Mouse (Mus musculus) layer of hippocampus, adult 9-11 months (tissue): ENCODE measurements at regions not wholly inside any gene's neighbourhood (a gene's known extent, or its start where the extent isn't known, plus 50 kb on each side); places are given as distances from the start of the nearest gene placed in this dataset.
"Not testable (repeated sequence)": the region's sequence is repeated elsewhere in the genome, so short reads cannot be mapped to it uniquely, and the experiment has no call there.

Source experiments
- DNase-seq: peaks from one replicate; pipeline ENCODE4 v3.0.0; 2022

DNA sequence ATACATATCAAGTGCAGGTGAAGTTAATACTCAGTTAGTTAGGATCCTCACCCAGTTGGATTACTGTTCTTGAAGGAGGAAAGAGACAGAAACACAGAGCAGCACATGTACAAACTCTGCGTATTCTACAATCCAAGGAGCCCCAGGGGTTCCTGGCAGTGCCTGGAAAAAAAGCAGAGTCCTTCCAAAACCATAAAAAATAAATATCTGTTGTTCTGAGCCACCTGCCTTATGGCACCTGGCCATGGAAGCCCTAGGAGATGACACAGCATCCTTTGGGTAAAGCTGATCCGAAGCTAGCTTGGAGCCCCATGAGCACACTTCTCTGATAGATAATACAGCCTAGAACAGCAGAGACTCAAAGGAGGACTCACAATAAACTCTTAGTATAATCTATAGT lies 159.9 kb upstream of the Cdyl start:
- DNase-seq = no peak

DNA sequence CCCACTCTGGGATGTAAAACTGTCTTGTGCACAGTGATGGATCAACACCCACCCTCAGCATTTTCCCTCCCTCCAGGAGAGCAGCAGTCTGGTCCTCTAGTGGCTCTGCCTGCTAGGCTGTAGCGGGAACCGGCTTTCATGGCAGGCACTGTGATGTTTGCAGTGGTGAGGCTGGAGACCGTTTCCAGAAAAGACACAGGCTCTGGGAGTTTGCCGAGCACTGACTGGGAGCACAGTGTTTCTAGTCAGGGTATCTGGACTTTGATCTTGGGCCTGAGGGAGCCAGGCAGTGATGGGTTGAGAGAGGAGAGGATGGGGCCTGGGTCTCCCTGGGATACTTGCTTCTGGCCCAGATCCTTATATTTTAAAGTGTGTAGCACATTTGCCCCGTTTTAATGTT lies 158.7 kb upstream of the Cdyl start:
- DNase-seq = no peak

DNA sequence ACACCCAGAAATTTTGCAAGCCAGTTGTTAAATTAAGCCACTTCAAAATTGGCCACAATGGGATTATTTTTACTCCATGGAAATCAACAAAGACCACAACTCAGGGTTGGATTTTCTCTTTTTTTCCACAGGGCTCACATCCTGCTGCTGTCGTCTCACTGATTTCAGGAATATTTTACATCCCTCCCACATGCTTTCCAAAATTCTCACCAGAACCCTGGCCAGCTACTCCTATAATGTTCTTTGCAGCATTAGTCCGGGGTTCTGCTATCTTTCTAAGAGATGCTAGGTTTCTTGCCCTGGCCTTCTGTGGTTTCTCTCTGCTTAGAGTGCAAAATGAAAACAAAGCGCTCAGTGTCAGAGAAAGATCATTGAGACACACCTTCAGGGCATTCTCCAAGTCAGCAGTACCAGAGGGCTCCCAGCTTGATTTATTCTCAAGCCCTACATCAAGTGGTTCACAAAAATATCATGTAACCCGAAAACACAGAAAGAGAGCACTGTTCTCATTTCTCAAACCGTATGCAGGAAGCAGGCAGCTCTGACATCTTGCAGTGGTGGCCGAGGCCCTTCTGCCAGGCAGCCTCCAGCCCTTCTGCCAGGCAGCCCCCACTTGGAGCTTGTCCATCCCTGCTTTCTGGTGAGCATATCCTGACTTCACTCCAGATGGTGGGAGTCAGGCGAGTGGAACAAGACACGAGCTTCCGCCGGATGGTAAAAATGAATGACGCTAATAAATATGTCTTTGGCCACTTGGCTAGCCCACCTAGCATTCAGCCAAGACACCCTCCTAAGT lies 158.1 kb upstream of the Cdyl start:
- DNase-seq = peak; percentile 57

DNA sequence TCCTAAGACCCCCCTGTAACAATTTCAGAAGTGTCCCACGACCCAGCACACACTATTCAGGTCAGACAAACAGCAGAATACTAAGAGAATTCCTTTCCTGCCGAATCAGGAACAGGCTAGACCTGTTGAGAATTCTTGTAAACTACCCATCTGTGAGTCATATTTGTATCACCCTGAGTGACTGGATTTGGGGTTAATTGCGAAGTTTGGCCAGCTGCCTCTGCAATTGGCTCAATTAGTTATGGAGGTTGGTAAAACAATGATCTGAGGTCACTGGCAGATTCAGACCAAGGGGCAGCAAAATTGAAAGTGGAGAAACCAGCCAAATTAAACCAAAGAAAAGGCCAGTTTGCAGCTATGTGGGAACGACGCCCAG lies 157.5 kb upstream of the Cdyl start:
- peak; percentile 37 for DNase-seq

DNA sequence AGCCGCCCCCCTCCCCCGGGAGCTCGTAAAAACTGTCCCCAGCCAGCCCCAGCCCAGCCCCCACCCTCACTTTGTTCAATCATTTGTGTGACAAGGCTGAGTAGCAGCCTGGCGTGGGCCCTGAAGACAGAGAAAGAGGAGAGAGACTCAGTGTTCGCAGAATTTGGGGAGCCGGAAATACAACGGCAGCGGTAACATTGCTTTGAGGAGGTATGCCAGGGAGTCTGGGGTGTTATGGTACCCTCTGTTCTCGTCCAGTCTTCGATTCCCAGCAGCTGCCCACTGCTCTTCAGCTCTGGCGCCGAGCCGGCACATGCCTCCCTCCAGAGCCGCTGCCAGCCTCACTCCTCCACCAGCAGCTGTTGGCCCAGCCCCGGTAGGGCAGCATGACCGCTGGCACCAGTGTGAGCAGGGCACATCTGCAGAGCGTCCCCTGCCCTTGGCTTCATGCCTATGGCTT lies 156.2 kb upstream of the Cdyl start:
- peak; percentile 84 for DNase-seq

- no peak for DNase-seq
Observed at GRCm38 (mm10) chr13:35507195-35507594, 152.4 kb upstream of the Cdyl start.

DNA sequence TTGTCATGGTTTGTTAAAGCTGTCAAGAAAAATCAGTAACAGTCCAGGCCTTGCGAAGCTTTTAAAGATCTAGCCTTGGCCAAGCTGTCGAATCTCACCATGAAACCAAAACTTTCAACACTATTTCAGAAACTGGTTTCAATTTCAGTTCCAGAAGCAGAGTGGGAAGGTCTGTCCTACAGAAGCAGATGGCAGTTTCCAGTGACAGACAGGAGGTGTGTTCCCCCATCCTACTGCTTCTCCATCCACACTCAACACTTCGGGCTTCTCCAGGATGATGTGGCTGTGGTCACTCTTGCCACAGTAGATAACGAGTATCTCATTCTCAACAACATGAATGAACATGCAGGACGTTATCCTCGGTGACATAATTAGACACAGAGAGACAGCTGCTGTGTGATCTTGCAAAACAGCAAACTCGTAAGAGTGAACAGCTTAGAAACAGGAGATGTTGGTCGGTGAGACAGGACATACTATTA lies 147.6 kb upstream of the Cdyl start:
- peak; percentile 44 for DNase-seq

GRCm38 (mm10) chr13:35513120-35513519 lies 146.5 kb upstream of the Cdyl start:
- DNase-seq = no peak

- DNase-seq = no peak
Observed at GRCm38 (mm10) chr13:35515291-35515690, 144.3 kb upstream of the Cdyl start.

- no peak for DNase-seq
Observed at GRCm38 (mm10) chr13:35517692-35518091, 141.9 kb upstream of the Cdyl start.

GRCm38 (mm10) chr13:35522272-35522671 lies 137.4 kb upstream of the Cdyl start:
- no peak for DNase-seq

DNA sequence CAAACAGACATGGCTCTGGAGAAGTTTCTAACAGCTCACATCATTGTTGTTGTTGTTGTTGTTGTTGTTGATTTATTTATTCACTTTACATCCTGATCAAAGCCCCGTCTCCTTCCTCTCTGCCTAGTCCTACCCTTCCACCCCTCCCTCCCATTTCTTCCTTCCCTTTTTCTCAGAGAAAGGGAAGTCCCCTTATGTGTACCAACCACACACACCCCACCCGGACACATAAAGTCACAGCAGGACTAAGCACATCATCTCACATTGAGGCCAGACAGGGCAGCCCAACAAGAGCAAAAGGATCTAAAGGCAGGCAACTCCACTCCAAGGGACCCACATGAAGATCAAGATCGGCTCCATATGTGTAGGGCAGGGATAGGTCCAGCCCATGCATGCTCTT lies 130.1 kb upstream of the Cdyl start:
- no peak for DNase-seq

DNA sequence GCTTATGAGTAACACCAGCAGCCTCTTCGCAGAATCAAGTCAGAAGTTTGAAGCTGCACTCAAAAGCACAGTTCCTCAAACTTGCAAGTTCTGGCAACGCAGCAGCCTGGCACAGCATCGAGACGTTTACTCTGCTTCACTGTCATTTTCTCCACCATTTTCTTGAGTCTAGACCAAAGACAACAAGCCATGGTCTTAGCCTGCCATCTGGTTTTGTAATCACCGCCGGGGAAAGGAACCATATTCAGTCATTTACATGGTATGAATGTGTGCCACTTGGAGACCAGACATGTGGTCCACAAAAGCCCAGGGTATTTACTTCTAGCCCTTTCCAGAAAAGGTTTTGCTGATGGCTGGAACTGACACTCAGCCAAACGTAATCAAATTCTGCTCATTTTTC lies 122.5 kb upstream of the Cdyl start:
- no peak for DNase-seq

- peak; percentile 14 for DNase-seq
Observed at GRCm38 (mm10) chr13:35537936-35538335, 121.7 kb upstream of the Cdyl start.

DNA sequence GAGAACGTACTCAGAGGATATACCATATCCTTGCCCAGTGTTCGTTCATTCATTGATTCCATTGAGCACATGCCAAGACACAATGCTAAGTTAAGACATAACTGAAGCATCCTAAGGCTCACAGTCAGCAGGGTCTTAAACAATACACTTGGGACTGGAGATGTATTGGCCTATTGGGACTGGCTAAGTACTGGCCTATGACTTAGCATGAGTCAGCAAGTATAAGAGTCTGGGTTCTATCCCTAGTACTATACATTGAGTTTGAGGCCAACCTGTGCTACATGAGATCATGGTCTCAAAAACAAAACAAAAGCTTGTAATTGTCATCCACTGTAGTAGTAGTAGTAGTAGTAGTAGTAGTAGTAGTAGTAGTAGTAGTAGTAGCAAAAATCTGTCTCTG lies 119.2 kb upstream of the Cdyl start:
- DNase-seq = no peak

DNA sequence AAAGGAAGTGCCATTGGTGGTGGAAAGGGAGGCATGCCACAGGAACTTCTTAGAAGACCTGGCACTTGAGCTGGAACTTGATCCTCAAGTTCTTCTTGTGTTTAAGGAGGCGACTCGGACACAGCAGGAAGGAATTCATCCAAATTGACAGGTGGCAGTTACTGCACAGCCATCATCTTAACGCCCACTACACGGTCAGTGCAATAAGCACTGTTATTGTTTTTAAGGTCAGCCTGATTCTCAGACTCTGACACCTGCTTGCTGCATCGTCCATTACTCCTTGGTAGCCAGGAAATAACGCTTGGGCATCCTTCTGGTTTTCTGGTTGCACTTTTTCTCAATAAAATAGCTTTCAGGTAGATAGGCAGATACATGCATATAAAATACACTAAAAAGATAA lies 118.6 kb upstream of the Cdyl start:
- no peak for DNase-seq

DNA sequence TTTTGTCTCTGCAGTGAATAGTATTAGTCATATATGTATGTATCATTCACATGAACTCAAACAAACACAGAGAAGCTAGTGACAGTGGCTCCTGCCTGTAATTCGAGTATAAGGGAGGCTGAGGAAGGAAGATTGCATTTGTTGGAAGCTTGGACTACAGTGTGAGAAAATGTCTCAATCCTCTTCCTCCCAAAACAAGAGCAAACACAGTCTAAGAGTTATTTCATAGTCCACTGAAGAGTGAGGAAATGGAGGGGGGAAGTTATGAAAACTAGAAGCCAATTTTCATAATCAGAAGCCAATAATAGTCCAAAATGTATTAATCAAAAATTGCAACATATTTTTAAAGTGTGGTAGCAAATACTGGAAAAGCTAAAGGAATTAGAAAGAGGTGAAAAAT lies 95.6 kb upstream of the Cdyl start:
- DNase-seq = no peak

GRCm38 (mm10) chr13:35581616-35582015 lies 78.0 kb upstream of the Cdyl start:
- DNase-seq = no peak

- no peak for DNase-seq
Observed at GRCm38 (mm10) chr13:35598003-35598402, 61.6 kb upstream of the Cdyl start.

- DNase-seq = no peak
Observed at GRCm38 (mm10) chr13:35601560-35602135, 58.0 kb upstream of the Cdyl start.

DNA sequence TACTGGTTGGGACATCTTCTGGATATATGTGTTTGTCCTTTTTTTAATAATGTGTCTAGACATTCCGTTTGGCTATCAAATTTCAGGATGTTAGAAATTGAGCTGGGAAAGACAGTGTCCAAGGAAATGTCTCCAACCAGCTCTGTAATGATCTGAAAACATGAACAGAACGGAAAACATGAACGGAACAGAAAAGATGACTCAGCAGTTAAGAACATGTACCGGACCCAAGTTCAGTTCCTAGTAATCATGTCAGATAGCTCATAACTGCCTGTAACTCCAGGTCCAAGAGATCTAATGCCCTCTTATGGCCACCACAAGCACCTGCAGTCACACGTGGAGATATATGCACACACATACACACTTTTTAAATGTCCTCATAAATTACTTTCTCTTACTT lies 56.6 kb upstream of the Cdyl start:
- DNase-seq = no peak

- DNase-seq = no peak
Observed at GRCm38 (mm10) chr13:35604061-35604460, 55.6 kb upstream of the Cdyl start.

DNA sequence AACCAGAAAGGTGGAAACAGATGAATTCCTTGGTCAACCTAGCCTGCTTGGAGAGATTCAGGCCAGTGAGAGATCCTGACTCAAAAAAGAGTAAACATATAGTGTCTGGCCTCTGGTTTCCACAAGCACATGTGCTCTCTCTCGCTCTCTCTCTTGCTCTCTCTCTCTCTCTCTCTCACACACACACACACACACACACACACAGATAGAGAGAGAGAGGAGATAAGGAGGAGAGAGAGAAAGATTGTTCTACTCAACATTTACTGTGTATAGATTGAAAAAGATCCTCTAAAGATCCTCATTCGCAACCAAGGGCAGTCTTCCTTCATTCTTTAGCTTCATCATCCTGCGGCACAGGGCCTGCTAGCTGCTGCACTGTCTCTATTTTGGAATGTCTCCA lies 54.9 kb upstream of the Cdyl start:
- no peak for DNase-seq

GRCm38 (mm10) chr13:35606857-35607561 lies 52.6 kb upstream of the Cdyl start:
- DNase-seq = not testable (repeated sequence)
